ENCODE assay signal across 15 mouse cellular contexts in genomic region chr16:10085429-10085828, GRCm38 (mm10).
"Had no signal": no experiment of that assay in that cellular context is flagged by ENCODE, and none has a peak within 500 bp of the region (broad histone marks: within the 10 kb centered on the region; RNA-seq: fewer than 3 reads in every experiment).

No protein-coding gene starts in this region.

- H3K4me1 ChIP-seq: lung, embryonic 15.5 days; megakaryocyte, embryonic 14.5 days; midbrain, embryonic 13.5 days; midbrain, embryonic 15.5 days; neural tube, embryonic 12.5 days; stomach, embryonic 15.5 days had no signal

- H3K36me3 ChIP-seq: lung, embryonic 15.5 days; midbrain, embryonic 13.5 days; midbrain, embryonic 15.5 days; neural tube, embryonic 12.5 days; stomach, embryonic 15.5 days had no signal

- H3K9me3 ChIP-seq: lung, embryonic 15.5 days; megakaryocyte, embryonic 14.5 days; midbrain, embryonic 13.5 days; midbrain, embryonic 15.5 days; neural tube, embryonic 12.5 days; stomach, embryonic 15.5 days had no signal

- H3K4me3 ChIP-seq: lung, embryonic 15.5 days; megakaryocyte, embryonic 14.5 days; midbrain, embryonic 13.5 days; midbrain, embryonic 15.5 days; neural tube, embryonic 12.5 days; stomach, embryonic 15.5 days had no signal

- DNase-seq: lung, adult 2 months; lung, postnatal 14 days; lung, postnatal 36 days; right cerebral cortex, postnatal 14 days; thymus, adult 2 months; thymus, postnatal 25 days; thymus, postnatal 4 days had no signal

- H3K27me3 ChIP-seq: lung, embryonic 15.5 days; megakaryocyte, embryonic 14.5 days; midbrain, embryonic 13.5 days; midbrain, embryonic 15.5 days; neural tube, embryonic 12.5 days; stomach, embryonic 15.5 days had no signal

- H3K27ac ChIP-seq: lung, embryonic 15.5 days; macrophage; midbrain, embryonic 13.5 days; midbrain, embryonic 15.5 days; neural tube, embryonic 12.5 days; stomach, embryonic 15.5 days; stomach, postnatal 0 days had no signal
